Comparison of ENCODE assay signal across 26 mouse cellular contexts in the genomic region with DNA sequence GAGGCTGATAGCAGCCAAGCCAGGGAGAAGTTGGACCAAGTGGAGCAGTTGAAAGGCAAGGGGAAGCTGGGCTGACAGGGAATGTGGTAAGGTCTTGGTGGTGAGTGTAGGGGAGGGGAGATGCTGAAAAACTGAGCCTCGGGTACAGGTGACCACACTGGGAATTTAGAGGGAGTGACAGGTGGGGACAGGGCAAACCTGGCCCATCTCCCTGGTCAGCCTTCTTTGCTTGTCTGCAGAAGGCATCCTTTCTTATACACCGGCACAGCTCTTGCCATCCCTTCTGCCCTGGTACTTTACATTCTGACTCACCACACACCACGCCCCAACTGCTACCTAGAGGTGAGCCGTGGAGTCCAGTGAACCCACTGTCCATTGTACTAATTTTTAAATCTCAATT. TPM values are rescaled to one million over a fixed set of nuclear protein-coding genes. Genes with fewer than 3 reads are reported as not detected.
DNase-seq lines count a peak whose midpoint lies in the region; ATAC-seq and TF ChIP-seq lines count a peak whose summit lies in the region.
"Had no signal": no experiment of that assay in that cellular context is flagged by ENCODE, and none has a peak within 500 bp of the region (broad histone marks: within the 10 kb centered on the region; RNA-seq: fewer than 3 reads in every experiment).

No protein-coding gene starts in this region.

- no peak overlapping the region for H3K9ac ChIP-seq in heart, embryonic 11.5 days (ENCODE audit: low read depth, low read length)
- H3K9ac ChIP-seq: embryonic facial prominence, embryonic 12.5 days; embryonic facial prominence, embryonic 15.5 days; forebrain, embryonic 12.5 days; heart, embryonic 13.5 days; hindbrain, embryonic 14.5 days had no signal

- peaks cover 12% of the 10 kb centered on the region for H3K9me3 ChIP-seq in E14TG2a.4 (ENCODE audit: low read length)
- no peaks in the 10 kb centered on the region for H3K9me3 ChIP-seq in heart, embryonic 11.5 days (replicated peaks; ENCODE audit: control insufficient read depth, low read length)
- H3K9me3 ChIP-seq: embryonic facial prominence, embryonic 12.5 days; embryonic facial prominence, embryonic 15.5 days; forebrain, embryonic 12.5 days; forebrain, embryonic 15.5 days; heart, embryonic 13.5 days had no signal

- H3K36me3 ChIP-seq in E14TG2a.4 (ENCODE audit: insufficient read depth, low read length), result peaks cover 62% of the 10 kb centered on the region
- no peaks in the 10 kb centered on the region for H3K36me3 ChIP-seq in heart, embryonic 11.5 days (ENCODE audit: control insufficient read depth, insufficient read depth, low read length)
- H3K36me3 ChIP-seq: embryonic facial prominence, embryonic 12.5 days; embryonic facial prominence, embryonic 15.5 days; forebrain, embryonic 12.5 days; forebrain, embryonic 15.5 days; heart, embryonic 13.5 days had no signal

- peak; percentile 60 for DNase-seq in cerebellum, adult 11-12 months
- no peak for DNase-seq in cerebellum, postnatal 4 days (ENCODE audit: low spot score in 2 of 2)
- peak; percentile 62 for DNase-seq in cerebellum, adult 9-11 months
- DNase-seq in cerebellum, adult 11 months, result no peak
- peak; percentile 45 to 63 for DNase-seq in cerebellum, postnatal 14 days
- no peak for DNase-seq in frontal cortex, adult 2 months (ENCODE audit: extremely low spot score in 1 of 2, low spot score in 1 of 2)
- DNase-seq: adrenal gland, adult 2 months; adrenal gland, postnatal 14 days; gastrocnemius, postnatal 10 days; heart, adult 11 months; heart, postnatal 14 days; heart, postnatal 4 days; kidney, adult 18-20 months; kidney, adult 9 months had no signal

- no peak for TF ChIP-seq CTCF in E14TG2a.4 (conservative IDR thresholded peaks at IDR 0.05; ENCODE audit: low read length)

- H3K4me2 ChIP-seq in heart, embryonic 11.5 days, result no peak overlapping the region
- H3K4me2 ChIP-seq: embryonic facial prominence, embryonic 15.5 days; forebrain, embryonic 15.5 days; heart, embryonic 13.5 days; hindbrain, embryonic 14.5 days had no signal

- peak overlapping the region; percentile 57 for H3K4me3 ChIP-seq in E14TG2a.4 (replicated peaks; ENCODE audit: low read length)
- H3K4me3 ChIP-seq in heart, embryonic 11.5 days (ENCODE audit: low read depth, low read length), result no peak overlapping the region
- H3K4me3 ChIP-seq: embryonic facial prominence, embryonic 12.5 days; embryonic facial prominence, embryonic 15.5 days; erythroblast, embryonic 14.5 days; forebrain, embryonic 15.5 days had no signal

- ATAC-seq in heart, embryonic 11.5 days (replicated peaks; ENCODE audit: insufficient number of reproducible peaks, low FRiP score, low TSS enrichment), result no peak
- ATAC-seq: forebrain, embryonic 15.5 days; hindbrain, postnatal 0 days; inflammation-experienced regulatory T-cells, adult 6 months; intestine, embryonic 16.5 days had no signal

- peaks cover 62% of the 10 kb centered on the region for H3K4me1 ChIP-seq in E14TG2a.4 (replicated peaks; ENCODE audit: low read depth, low read length)
- H3K4me1 ChIP-seq in heart, embryonic 11.5 days (ENCODE audit: control insufficient read depth, insufficient read depth, low read length), result no peaks in the 10 kb centered on the region; the same call in 1 of the 2 replicates
- H3K4me1 ChIP-seq: embryonic facial prominence, embryonic 15.5 days; heart, embryonic 13.5 days had no signal

- no peak overlapping the region for H3K27ac ChIP-seq in heart, embryonic 11.5 days (ENCODE audit: low read depth, low read length)
- H3K27ac ChIP-seq: embryonic facial prominence, embryonic 12.5 days; embryonic facial prominence, embryonic 15.5 days; forebrain, embryonic 12.5 days; forebrain, embryonic 15.5 days; heart, embryonic 13.5 days; hindbrain, embryonic 14.5 days; hindbrain, postnatal 0 days had no signal

- 63% methylated on average over 4 of the region's 4 CpGs for WGBS in heart, embryonic 11.5 days (ENCODE audit: insufficient replicate concordance)

- H3K27me3 ChIP-seq in E14TG2a.4 (ENCODE audit: insufficient read depth, low read length), result no peaks in the 10 kb centered on the region
- H3K27me3 ChIP-seq in heart, embryonic 11.5 days (ENCODE audit: control insufficient read depth, insufficient read depth, low read length), result peaks cover 47% of the 10 kb centered on the region

RNA-seq across cellular contexts. Expression of a gene that starts 19.8 kb away (rescaled TPM):
- polyA plus RNA-seq in heart, embryonic 11.5 days (2014; fragmentation: Nextera tagmentation; extraction: Ambion mirVana), result 62.2 and 67.7 TPM in 2 replicates
- 75.6 and 76.0 TPM in 2 replicates for polyA plus RNA-seq in frontal cortex, adult 2 months (2012; rRNA removed)

RNA-seq across cellular contexts. Expression of a gene that starts 54.8 kb away (rescaled TPM):
- polyA plus RNA-seq in heart, embryonic 11.5 days (2014; fragmentation: Nextera tagmentation; extraction: Ambion mirVana), result 1.2 and 1.4 TPM in 2 replicates
- polyA plus RNA-seq in frontal cortex, adult 2 months (2012; rRNA removed), result 163 and 186 TPM in 2 replicates
- polyA plus RNA-seq: erythroblast, embryonic 14.5 days; inflammation-experienced regulatory T-cells, adult 6 months had no signal

Comparison
In these comparisons a context has a peak if more than half of its experiments do, and no peak if none do; other contexts are left out.
1. DNase-seq: peak in cerebellum, adult 11-12 months (single experiment), cerebellum, adult 9-11 months (single experiment) and cerebellum, postnatal 14 days (2 of 2); none in cerebellum, postnatal 4 days (0 of 2), cerebellum, adult 11 months (single experiment) and frontal cortex, adult 2 months (0 of 2).
2. RNA of a gene that starts 54.8 kb away (polyA plus RNA-seq): 163 to 186 TPM in frontal cortex, adult 2 months; 1.2 to 1.4 TPM in heart, embryonic 11.5 days; every median in the first group is over 10 times any median in the second.